Mouse (Mus musculus) effector memory CD4-positive, alpha-beta T cell, adult 5 months (primary cell): Measurements from ENCODE around the gene Fam198a. TPM values are rescaled to one million over a fixed set of nuclear protein-coding genes. Genes with fewer than 3 reads are reported as not detected.

Experiments used
- polyA plus RNA-seq: library from polyadenylated mRNA; unstranded; fragments of 100-300 nt; shearing (Covaris generic); gene quantifications from one replicate; pipeline ENCODE4 v1.2.1, GENCODE M21; 2017

Gene Fam198a
- polyA plus RNA-seq: not detected

DNA sequence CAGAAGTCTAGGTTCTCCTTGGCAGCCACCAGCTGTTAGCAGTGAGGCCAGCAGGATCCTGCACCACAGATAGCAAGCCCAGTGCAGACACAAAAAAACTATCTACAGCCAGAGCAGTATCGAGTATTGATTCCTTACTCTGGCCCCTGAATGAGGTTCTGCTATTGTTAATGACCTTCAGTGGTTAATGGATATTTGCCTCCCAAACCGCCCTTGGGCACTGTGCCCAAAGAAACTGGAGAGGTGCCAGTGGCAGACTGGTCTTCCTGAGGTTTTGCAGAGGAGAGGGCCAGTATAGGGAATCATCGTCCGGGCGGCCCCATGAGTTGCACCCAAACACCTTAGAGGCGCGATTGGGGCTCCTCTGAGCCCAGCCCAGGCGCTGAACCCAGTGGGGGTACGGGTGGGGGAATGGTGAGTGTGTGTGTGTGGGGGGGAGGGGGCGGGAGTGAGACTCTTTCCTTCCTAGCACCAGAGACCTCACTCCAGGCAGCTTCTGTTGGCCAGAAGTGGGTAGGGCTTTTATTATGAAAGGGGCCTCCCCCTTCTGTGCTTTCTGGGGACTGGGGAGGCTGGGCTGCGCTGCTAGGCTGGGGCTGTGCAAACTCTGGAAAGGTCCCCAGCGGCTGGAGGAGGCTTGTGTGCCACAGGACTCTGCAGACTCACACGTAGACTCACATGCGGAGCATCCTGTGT is at the start of gene Fam198a:
Gene Fam198a (plus strand): TSS at position 571 of the 696 bp plus-strand sequence.

GRCm38 (mm10) chr9:121916102-121916501 is 34.7 kb upstream of the Fam198a start, which contains the start of gene Cyp8b1:
Cyp8b1 (minus strand) TSS chr9:121916305.

GRCm38 (mm10) chr9:121997010-121997409 is 46.2 kb downstream of the Fam198a start, which contains the start of gene Pomgnt2:
Pomgnt2 (minus strand) TSS chr9:121997110.

Other genes starting within 250 kb of the Fam198a start
- 19.0 TPM for gene Sec22c, start 245.5 kb upstream of the Fam198a start, polyA plus RNA-seq
- gene Ss18l2, start 240.7 kb upstream of the Fam198a start, polyA plus RNA-seq: 18.1 TPM
- 165 TPM for gene Nktr, start 231.8 kb upstream of the Fam198a start, polyA plus RNA-seq
- gene Zfp651, start 191.7 kb upstream of the Fam198a start, polyA plus RNA-seq: 0.35 TPM
- not detected for gene Klhl40, start 173.4 kb upstream of the Fam198a start, polyA plus RNA-seq
- not detected for gene Hhatl, start 158.5 kb upstream of the Fam198a start, polyA plus RNA-seq
- not detected for gene Ccdc13, start 111.5 kb upstream of the Fam198a start, polyA plus RNA-seq
- gene Higd1a, start 92.6 kb upstream of the Fam198a start, polyA plus RNA-seq: 110 TPM
- gene Ackr2, start 52.6 kb upstream of the Fam198a start, polyA plus RNA-seq: not detected
- not detected for gene Cyp8b1, start 34.7 kb upstream of the Fam198a start, polyA plus RNA-seq
- not detected for gene Pomgnt2, start 46.1 kb downstream of the Fam198a start, polyA plus RNA-seq
- gene Snrk, start 166.3 kb downstream of the Fam198a start, polyA plus RNA-seq: 93.4 TPM